Mouse (Mus musculus) layer of hippocampus, postnatal 14 days (tissue): ENCODE measurements around the gene Hephl1. TPM values are rescaled to one million over a fixed set of nuclear protein-coding genes. Genes with fewer than 3 reads are reported as not detected.

ENCODE experiments used
- DNase-seq, 2 experiments: peaks; one replicate each; pipeline ENCODE4 v3.0.0; 2021 to 2022; ENCODE audit warnings: low spot score in 2 of 2, mixed read lengths in 1 of 2
- total RNA-seq, 2 experiments: library from RNA; stranded (reverse); gene quantifications; 2 replicates each; pipeline ENCODE4 v1.2.3; 2021

Hephl1 gene
- total RNA-seq, 2 experiments from 2014 or later = not detected

GRCm38 (mm10) chr9:15018756-15019131, 93.2 kb downstream of the Hephl1 start:
- DNase-seq = no peak

GRCm38 (mm10) chr9:15017791-15018755, 93.8 kb downstream of the Hephl1 start:
- DNase-seq = no peak

GRCm38 (mm10) chr9:15015223-15015956, 96.5 kb downstream of the Hephl1 start:
- DNase-seq = peak; percentile 80 to 91

- DNase-seq = no peak
These were observed 104.3 kb downstream of the Hephl1 start for GRCm38 (mm10) chr9:15007566-15007965.

GRCm38 (mm10) chr9:15004298-15004685, 107.6 kb downstream of the Hephl1 start:
- no peak for DNase-seq

- no peak for DNase-seq
These were observed 108.1 kb downstream of the Hephl1 start for GRCm38 (mm10) chr9:15003676-15004297.

- DNase-seq = no peak
These were observed 108.8 kb downstream of the Hephl1 start for GRCm38 (mm10) chr9:15002995-15003613.

Other genes with a start within 250 kb of the Hephl1 start
- gene Izumo1r, start 208.2 kb downstream of the Hephl1 start, total RNA-seq = not detected
- gene Panx1, start 66.6 kb downstream of the Hephl1 start, total RNA-seq = 10 to 100 TPM; 42.4 to 48.1 TPM
- gene Vstm5, start 126.9 kb upstream of the Hephl1 start, total RNA-seq = 1 to 10 TPM; 6.3 to 7.2 TPM
- 10 to 100 TPM; 35.4 to 36.7 TPM for gene Med17, start 167.8 kb upstream of the Hephl1 start, total RNA-seq
- gene Taf1d, start 194.1 kb upstream of the Hephl1 start, total RNA-seq = 10 to 100 TPM; 40.4 to 44.7 TPM
- gene 4931406C07Rik, start 194.3 kb upstream of the Hephl1 start, total RNA-seq = 10 to 100 TPM; 23.4 to 25.0 TPM
- 10 to 100 TPM; 20.6 to 24.7 TPM for gene Cep295, start 245.7 kb upstream of the Hephl1 start, total RNA-seq